Comparison of ENCODE assay signal across 11 mouse cellular contexts in genomic region chr9:58303599-58304271, GRCm38 (mm10). TPM values are rescaled to one million over a fixed set of nuclear protein-coding genes. Genes with fewer than 3 reads are reported as not detected.
A peak's percentile ranks its signal among the peaks of the same experiment; 100 is the strongest.
DNase-seq lines count a peak whose midpoint lies in the region; ATAC-seq and TF ChIP-seq lines count a peak whose summit lies in the region.
"Had no signal": no experiment of that assay in that cellular context is flagged by ENCODE, and none has a peak within 500 bp of the region (broad histone marks: within the 10 kb centered on the region; RNA-seq: fewer than 3 reads in every experiment).

No protein-coding gene starts in this region.

- 23% methylated on average over 8 of the region's 8 CpGs for WGBS in kidney, postnatal 0 days
- 47% methylated on average over 8 of the region's 8 CpGs for WGBS in heart, adult 2 months
- WGBS in hindbrain, postnatal 0 days: 45% methylated on average over 8 of the region's 8 CpGs

- no peak for TF ChIP-seq CTCF in kidney, postnatal 0 days (IDR thresholded peaks at IDR 0.05; ENCODE audit: low read depth)
- no peak for TF ChIP-seq CTCF in heart, adult 2 months (IDR thresholded peaks at IDR 0.05)
- no peak for TF ChIP-seq CTCF in hindbrain, postnatal 0 days (IDR thresholded peaks at IDR 0.05; ENCODE audit: low read depth)

- H3K9me3 ChIP-seq in kidney, postnatal 0 days (replicated peaks; ENCODE audit: low read length): no peaks in the 10 kb centered on the region
- no peaks in the 10 kb centered on the region for H3K9me3 ChIP-seq in hindbrain, postnatal 0 days (ENCODE audit: low read length)
- H3K9me3 ChIP-seq: liver, embryonic 13.5 days; neural tube, embryonic 12.5 days had no signal

- no peaks in the 10 kb centered on the region for H3K27me3 ChIP-seq in kidney, postnatal 0 days (ENCODE audit: insufficient read depth, low read length)
- H3K27me3 ChIP-seq in heart, adult 2 months (ENCODE audit: control insufficient read depth, insufficient read depth, low read length): no peaks in the 10 kb centered on the region
- H3K27me3 ChIP-seq in hindbrain, postnatal 0 days (ENCODE audit: insufficient read depth, low read length): no peaks in the 10 kb centered on the region
- H3K27me3 ChIP-seq: neural tube, embryonic 12.5 days had no signal

- peaks cover 52% of the 10 kb centered on the region for H3K4me1 ChIP-seq in kidney, postnatal 0 days (replicated peaks; ENCODE audit: insufficient read depth, low read length)
- H3K4me1 ChIP-seq in heart, adult 2 months (ENCODE audit: control insufficient read depth, insufficient read depth, low read length): peaks cover 16% of the 10 kb centered on the region
- H3K4me1 ChIP-seq in hindbrain, postnatal 0 days (ENCODE audit: insufficient read depth, low read length): peaks cover 16% of the 10 kb centered on the region
- H3K4me1 ChIP-seq: liver, embryonic 13.5 days had no signal

- ATAC-seq in kidney, postnatal 0 days (replicated peaks; ENCODE audit: low FRiP score, low read depth): no peak; the same call in 1 of the 2 replicates
- no peak for ATAC-seq in hindbrain, postnatal 0 days
- no peak for ATAC-seq in cerebellum, adult (ENCODE audit: insufficient number of reproducible peaks, low FRiP score, low TSS enrichment)

- no peak overlapping the region for H3K9ac ChIP-seq in kidney, postnatal 0 days (ENCODE audit: low read depth, low read length)
- H3K9ac ChIP-seq in heart, adult 2 months (ENCODE audit: low read depth, low read length): no peak overlapping the region
- H3K9ac ChIP-seq in hindbrain, postnatal 0 days (replicated peaks; ENCODE audit: low read length): no peak overlapping the region
- H3K9ac ChIP-seq: liver, embryonic 13.5 days; neural tube, embryonic 12.5 days had no signal

- H3K4me2 ChIP-seq in kidney, postnatal 0 days (ENCODE audit: low read length): no peak overlapping the region
- no peak overlapping the region for H3K4me2 ChIP-seq in hindbrain, postnatal 0 days (ENCODE audit: low read depth, low read length)
- H3K4me2 ChIP-seq: liver, embryonic 13.5 days; neural tube, embryonic 12.5 days had no signal

- no peak for TF ChIP-seq POLR2A in heart, adult 2 months (IDR thresholded peaks at IDR 0.05; ENCODE audit: insufficient read depth, low read depth, low read length)

- TF ChIP-seq EP300 in heart, adult 2 months (IDR thresholded peaks at IDR 0.05; ENCODE audit: insufficient read depth, low read depth, low read length): peak; percentile 24; the same call in 1 of the 2 replicates

- no peaks in the 10 kb centered on the region for H3K36me3 ChIP-seq in kidney, postnatal 0 days (ENCODE audit: insufficient read depth, low read length)
- no peaks in the 10 kb centered on the region for H3K36me3 ChIP-seq in heart, adult 2 months (ENCODE audit: control insufficient read depth, insufficient read depth, low read length)
- no peaks in the 10 kb centered on the region for H3K36me3 ChIP-seq in hindbrain, postnatal 0 days (ENCODE audit: insufficient read depth, low read length)
- H3K36me3 ChIP-seq: liver, embryonic 13.5 days; neural tube, embryonic 12.5 days had no signal

- no peak overlapping the region for H3K4me3 ChIP-seq in kidney, postnatal 0 days (replicated peaks; ENCODE audit: low read depth, low read length)
- no peak overlapping the region for H3K4me3 ChIP-seq in heart, adult 2 months
- H3K4me3 ChIP-seq in hindbrain, postnatal 0 days (ENCODE audit: low read length): no peak overlapping the region
- H3K4me3 ChIP-seq: liver, embryonic 13.5 days; neural tube, embryonic 12.5 days had no signal

- peak overlapping the region; percentile 50 for H3K27ac ChIP-seq in kidney, postnatal 0 days
- H3K27ac ChIP-seq in heart, adult 2 months: peak overlapping the region; percentile 21
- no peak overlapping the region for H3K27ac ChIP-seq in hindbrain, postnatal 0 days

- DNase-seq in kidney, postnatal 0 days (ENCODE audit: low spot score): no peak
- no peak for DNase-seq in kidney, postnatal 36 days
- DNase-seq in heart, adult 2 months: peak; percentile 71 to 78
- peak; percentile 17 for DNase-seq in hindbrain, postnatal 0 days (ENCODE audit: low spot score)
- peak; percentile 39 for DNase-seq in retina, embryonic 14.5 days (ENCODE audit: low spot score)
- DNase-seq in left cerebral cortex, postnatal 10 days (ENCODE audit: extremely low spot score in 1 of 2, low spot score in 2 of 2): no peak
- DNase-seq: adrenal gland, adult 2 months; cerebellum, postnatal 10 days; liver, embryonic 13.5 days had no signal

- no peaks in the 10 kb centered on the region for H3K79me2 ChIP-seq in heart, adult 2 months (replicated peaks; ENCODE audit: control insufficient read depth, insufficient read depth, low read length)

- intact Hi-C loops in heart, adult 2 months (cut with DNase I): no loop called here
- intact Hi-C loops in left cerebral cortex, postnatal 10 days (cut with DNase I): no loop called here

RNA-seq across cellular contexts. Expression of gene Loxl1, which starts 9.3 kb away (rescaled TPM):
- 60.9 and 62.2 TPM in 2 replicates for polyA plus RNA-seq in kidney, postnatal 0 days (2015; fragmentation: Nextera tagmentation; extraction: Ambion mirVana)
- total RNA-seq in heart, adult 2 months (2021): 10 to 100 TPM; 22.1 to 28.4 TPM
- polyA plus RNA-seq in heart, adult 2 months (2012; rRNA removed): 57.5 and 59.7 TPM in 2 replicates
- total RNA-seq in hindbrain, postnatal 0 days (2014; rRNA removed): 11.9 and 13.8 TPM in 2 replicates
- polyA plus RNA-seq in hindbrain, postnatal 0 days (2015; fragmentation: Nextera tagmentation; extraction: Ambion mirVana): 9.1 and 9.7 TPM in 2 replicates
- 1 to 10 TPM; 3.5 to 3.9 TPM for total RNA-seq in left cerebral cortex, postnatal 10 days (2021)

RNA-seq across cellular contexts. Expression of gene Stoml1, which starts 50.8 kb away (rescaled TPM):
- 36.6 and 37.6 TPM in 2 replicates for polyA plus RNA-seq in kidney, postnatal 0 days (2015; fragmentation: Nextera tagmentation; extraction: Ambion mirVana)
- total RNA-seq in heart, adult 2 months (2021): 1 to 10 TPM; 9.2 to 9.6 TPM
- polyA plus RNA-seq in heart, adult 2 months (2012; rRNA removed): 23.4 and 29.4 TPM in 2 replicates
- 145 and 157 TPM in 2 replicates for total RNA-seq in hindbrain, postnatal 0 days (2014; rRNA removed)
- 136 and 141 TPM in 2 replicates for polyA plus RNA-seq in hindbrain, postnatal 0 days (2015; fragmentation: Nextera tagmentation; extraction: Ambion mirVana)
- total RNA-seq in left cerebral cortex, postnatal 10 days (2021): 10 to 100 TPM; 89.0 to 93.1 TPM

RNA-seq across cellular contexts. Expression of gene Pml, which starts 54.1 kb away (rescaled TPM):
- polyA plus RNA-seq in kidney, postnatal 0 days (2015; fragmentation: Nextera tagmentation; extraction: Ambion mirVana): 14.3 and 15.2 TPM in 2 replicates
- 1 to 10 TPM; 7.5 to 8.2 TPM for total RNA-seq in heart, adult 2 months (2021)
- 10.4 and 10.5 TPM in 2 replicates for polyA plus RNA-seq in heart, adult 2 months (2012; rRNA removed)
- total RNA-seq in hindbrain, postnatal 0 days (2014; rRNA removed): 11.4 and 17.0 TPM in 2 replicates
- 3.2 and 4.8 TPM in 2 replicates for polyA plus RNA-seq in hindbrain, postnatal 0 days (2015; fragmentation: Nextera tagmentation; extraction: Ambion mirVana)
- total RNA-seq in left cerebral cortex, postnatal 10 days (2021): 10 to 100 TPM; 13.3 to 14.5 TPM

Comparison
In these comparisons a context has a peak if more than half of its experiments do, and no peak if none do; other contexts are left out.
1. DNase-seq: peak in heart, adult 2 months (2 of 2), hindbrain, postnatal 0 days (single experiment) and retina, embryonic 14.5 days (single experiment); none in kidney, postnatal 0 days (single experiment), kidney, postnatal 36 days (0 of 2) and left cerebral cortex, postnatal 10 days (0 of 2).
2. RNA of gene Stoml1, which starts 50.8 kb away (total RNA-seq): 145 to 157 TPM in hindbrain, postnatal 0 days and 89.0 to 93.1 TPM in left cerebral cortex, postnatal 10 days; 9.2 to 9.6 TPM in heart, adult 2 months; every median in the first group is over 4 times any median in the second.